Mouse (Mus musculus) neutrophil, adult 5-6 weeks (primary cell): ENCODE data around the gene Apbb1ip. TPM values are rescaled to one million over a fixed set of nuclear protein-coding genes. Genes with fewer than 3 reads are reported as not detected.

ENCODE experiments used
- ATAC-seq: fragments of 151-379, 151-347 bp; 2 replicates; pipeline ENCODE4 v1.8.0; 2017; ENCODE audit warnings: mild to moderate bottlenecking, moderate TSS enrichment; ENCODE audit not compliant: insufficient number of reproducible peaks, poor library complexity, low FRiP score, severe bottlenecking; ENCODE audit errors: extremely low read depth
- total RNA-seq: library from RNA; stranded (forward); fragments of 200-1000 nt; gene quantifications from 2 replicates; pipeline ENCODE4 v1.2.3, GENCODE M21; 2017

The Apbb1ip gene
- total RNA-seq = 120 and 123 TPM in 2 replicates

- ATAC-seq = peak; percentile 72
Observed at GRCm38 (mm10) chr2:22773549-22774180, at the start of gene Apbb1ip. TSS of gene Apbb1ip (plus strand) at chr2:22774094.

- ATAC-seq = peak; percentile 82
Observed at GRCm38 (mm10) chr2:22727113-22727512, 46.8 kb upstream of the Apbb1ip start.

GRCm38 (mm10) chr2:22736134-22736533 is 37.8 kb upstream of the Apbb1ip start:
- no peak for ATAC-seq

GRCm38 (mm10) chr2:22739369-22739768 is 34.5 kb upstream of the Apbb1ip start:
- no peak for ATAC-seq

GRCm38 (mm10) chr2:22740441-22740840 is 33.5 kb upstream of the Apbb1ip start:
- ATAC-seq = no peak

- ATAC-seq = no peak
Observed at GRCm38 (mm10) chr2:22741222-22741621, 32.7 kb upstream of the Apbb1ip start.

GRCm38 (mm10) chr2:22744121-22744761 is 29.7 kb upstream of the Apbb1ip start:
- ATAC-seq = peak; percentile 30

- no peak for ATAC-seq
Observed at GRCm38 (mm10) chr2:22744876-22745275, 29.0 kb upstream of the Apbb1ip start.

GRCm38 (mm10) chr2:22746785-22747184 is 27.1 kb upstream of the Apbb1ip start:
- ATAC-seq = peak; percentile 83

GRCm38 (mm10) chr2:22747941-22748340 is 26.0 kb upstream of the Apbb1ip start:
- ATAC-seq = no peak

- peak; percentile 46; the same call in 1 of the 2 replicates for ATAC-seq
Observed at GRCm38 (mm10) chr2:22749761-22750160, 24.1 kb upstream of the Apbb1ip start.

- ATAC-seq = no peak
Observed at GRCm38 (mm10) chr2:22752492-22752891, 21.4 kb upstream of the Apbb1ip start.

GRCm38 (mm10) chr2:22753461-22754075 is 20.3 kb upstream of the Apbb1ip start:
- ATAC-seq = no peak

GRCm38 (mm10) chr2:22754222-22754824 is 19.6 kb upstream of the Apbb1ip start:
- no peak for ATAC-seq

GRCm38 (mm10) chr2:22755561-22755960 is 18.3 kb upstream of the Apbb1ip start:
- ATAC-seq = no peak

GRCm38 (mm10) chr2:22758310-22758972 is 15.5 kb upstream of the Apbb1ip start:
- peak; percentile 77 for ATAC-seq

- ATAC-seq = no peak
Observed at GRCm38 (mm10) chr2:22760452-22760851, 13.4 kb upstream of the Apbb1ip start.

GRCm38 (mm10) chr2:22761103-22761521 is 12.8 kb upstream of the Apbb1ip start:
- no peak for ATAC-seq

GRCm38 (mm10) chr2:22764774-22765387 is 9.0 kb upstream of the Apbb1ip start:
- ATAC-seq = no peak
